In the genomic region with DNA sequence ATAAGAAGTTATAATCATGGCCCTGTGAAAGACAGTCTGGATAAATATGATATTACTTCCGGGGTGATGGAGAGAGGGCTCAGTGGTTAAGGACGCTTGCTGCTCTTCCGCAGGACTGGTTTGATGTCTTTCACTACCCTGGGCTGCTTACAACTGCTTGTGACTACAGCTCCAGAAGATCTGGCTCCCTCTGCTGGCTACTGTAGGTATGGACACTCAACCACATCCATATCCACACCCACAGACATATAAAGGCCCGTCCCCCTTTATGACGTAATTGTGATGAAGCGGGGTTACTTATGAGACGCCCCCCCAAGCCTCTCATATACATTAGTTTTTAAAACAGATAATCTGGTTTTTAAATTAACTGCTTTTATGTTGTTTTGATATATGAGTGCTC, we compare ENCODE assay signal across 8 mouse cellular contexts. TPM values are rescaled to one million over a fixed set of nuclear protein-coding genes. Genes with fewer than 3 reads are reported as not detected.
A peak's percentile ranks its signal among the peaks of the same experiment; 100 is the strongest.
DNase-seq lines count a peak whose midpoint lies in the region; ATAC-seq lines count a peak whose summit lies in the region.

No protein-coding gene starts in this region.

- H3K9me3 ChIP-seq in hindbrain, embryonic 16.5 days (ENCODE audit: control insufficient read depth, low read length) = no peaks in the 10 kb centered on the region

- H3K4me1 ChIP-seq in hindbrain, embryonic 16.5 days (ENCODE audit: control insufficient read depth, insufficient read depth, low read depth, low read length) = no peaks in the 10 kb centered on the region

- H3K9ac ChIP-seq in hindbrain, embryonic 16.5 days (ENCODE audit: low read depth, low read length) = no peak overlapping the region

- H3K4me2 ChIP-seq in hindbrain, embryonic 16.5 days (ENCODE audit: low read length) = no peak overlapping the region

- no peak overlapping the region for H3K4me3 ChIP-seq in hindbrain, embryonic 16.5 days (ENCODE audit: low read length)

- H3K27me3 ChIP-seq in hindbrain, embryonic 16.5 days (replicated peaks; ENCODE audit: control insufficient read depth, insufficient read depth, low read length) = no peaks in the 10 kb centered on the region

- peak; percentile 77 for DNase-seq in WW6 (ENCODE audit: low read depth, low spot score)
- peak; percentile 89 to 91 for DNase-seq in cerebellum, postnatal 10 days
- DNase-seq in frontal cortex, postnatal 25 days (ENCODE audit: low spot score in 2 of 2) = peak; percentile 75
- DNase-seq in left cerebral cortex, adult 11 months (ENCODE audit: low spot score) = peak; percentile 72
- peak; percentile 89 for DNase-seq in lung, postnatal 25 days (ENCODE audit: low spot score)
- peak; percentile 84 to 86 for DNase-seq in right cerebral cortex, postnatal 10 days (ENCODE audit: low spot score in 2 of 2)
- peak; percentile 80 for DNase-seq in yolk sac, embryonic 10.5 days (ENCODE audit: low spot score)

- peaks cover 8% of the 10 kb centered on the region; the same call in 1 of the 2 replicates for H3K36me3 ChIP-seq in hindbrain, embryonic 16.5 days (ENCODE audit: control insufficient read depth, insufficient read depth, low read length)

- 51% methylated on average over 7 of the region's 7 CpGs for WGBS in hindbrain, embryonic 16.5 days

- H3K27ac ChIP-seq in hindbrain, embryonic 16.5 days (ENCODE audit: low read depth, low read length) = no peak overlapping the region

- peak; percentile 83 for ATAC-seq in hindbrain, embryonic 16.5 days

RNA-seq across cellular contexts. Expression of gene Fxn, which starts 15.4 kb away (rescaled TPM):
- polyA plus RNA-seq in hindbrain, embryonic 16.5 days (2015; fragmentation: Nextera tagmentation; extraction: Ambion mirVana) = 40.0 and 41.4 TPM in 2 replicates

RNA-seq across cellular contexts. Expression of gene Tjp2, which starts 40.2 kb away (rescaled TPM):
- 10.1 and 12.6 TPM in 2 replicates for polyA plus RNA-seq in hindbrain, embryonic 16.5 days (2015; fragmentation: Nextera tagmentation; extraction: Ambion mirVana)
